Mouse (Mus musculus) E14TG2a.4 (cell line): ENCODE results near the gene Arid1a.

ENCODE experiments used
- CTCF ChIP-seq: conservative IDR thresholded peaks from 2 replicates; pipeline ENCODE4 v1.5.1; 2014; ENCODE audit warnings: low read length
- NANOG ChIP-seq: IDR thresholded peaks from 2 replicates; pipeline ENCODE4 v1.6.1; 2014; ENCODE audit warnings: borderline replicate concordance, low read length, mixed read lengths
- POU5F1 ChIP-seq: IDR thresholded peaks from 2 replicates; pipeline ENCODE4 v1.6.1; 2014; ENCODE audit warnings: low read length, borderline replicate concordance

DNA sequence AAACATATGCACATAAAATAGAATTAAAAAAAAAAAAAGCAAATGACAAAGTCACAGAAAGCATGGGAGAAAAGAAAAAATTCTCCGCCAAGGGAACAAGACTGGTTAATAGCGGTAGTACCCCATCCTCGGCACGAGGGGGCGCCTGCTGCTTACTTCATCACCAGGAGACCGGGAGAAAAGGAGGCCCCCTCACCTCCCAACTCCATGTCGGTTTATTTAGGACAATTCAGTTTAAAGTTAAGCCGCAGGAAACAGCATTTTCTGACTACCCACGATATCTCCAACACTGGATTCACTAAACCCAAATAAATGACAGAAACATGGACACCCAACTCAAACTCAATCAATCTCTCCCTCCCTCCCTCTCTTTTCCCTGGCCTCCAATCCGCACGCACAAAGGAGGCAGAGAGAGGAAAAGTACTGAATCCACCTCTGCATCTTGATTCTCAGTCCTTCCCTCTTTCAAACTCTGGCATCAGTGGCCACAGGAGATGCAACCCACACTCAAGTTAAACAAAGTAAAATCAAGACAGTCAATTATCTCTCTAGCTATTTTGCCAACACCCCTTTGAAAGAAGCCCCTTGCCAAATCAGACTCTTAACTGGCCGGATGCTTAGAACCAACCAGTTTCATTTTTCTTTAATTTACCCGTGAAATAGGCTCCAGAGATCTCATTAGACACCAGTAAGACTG is 85.2 kb downstream of the Arid1a start:
- TF ChIP-seq CTCF (peak; percentile 71), POU5F1 (no peak), NANOG (no peak)
